Mouse (Mus musculus) kidney, postnatal 0 days (tissue): ENCODE measurements at regions not wholly inside any gene's neighbourhood (a gene's known extent, or its start where the extent isn't known, plus 50 kb on each side); places are given as distances from the start of the nearest gene placed in this dataset.
A peak's percentile ranks its signal among the peaks of the same experiment; 100 is the strongest.

ENCODE experiments used
- ATAC-seq: fragments of 200-750 bp; cut with Nextera tagmentation; replicated peaks from 2 replicates; pipeline ENCODE4 v1.8.0; 2017; ENCODE audit warnings: low read depth, moderate number of reproducible peaks, moderate TSS enrichment, moderate library complexity; ENCODE audit not compliant: low FRiP score
- DNase-seq: peaks from one replicate; pipeline ENCODE4 v3.0.0-alpha.2; 2016; ENCODE audit warnings: low spot score
- H3K27ac ChIP-seq: fragments of 300-500 bp; sonication (generic); 2 replicates; pipeline ENCODE4 v1.5.1; 2014; ENCODE audit warnings: mild to moderate bottlenecking
- H3K27me3 ChIP-seq: fragments of 300-500 bp; sonication (generic); 2 replicates; pipeline ENCODE4 v1.6.1; 2014; ENCODE audit warnings: low read length, mixed read lengths; ENCODE audit not compliant: insufficient read depth
- H3K36me3 ChIP-seq: fragments of 300-500 bp; sonication (generic); 2 replicates; pipeline ENCODE4 v1.6.1; 2014; ENCODE audit warnings: low read length, mixed read lengths; ENCODE audit not compliant: insufficient read depth
- H3K4me1 ChIP-seq: fragments of 300-500 bp; sonication (generic); replicated peaks from 2 replicates; pipeline ENCODE4 v1.6.1; 2014; ENCODE audit warnings: antibody characterized with exemption, low read length, mixed read lengths; ENCODE audit not compliant: insufficient read depth
- H3K4me2 ChIP-seq: fragments of 300-500 bp; sonication (generic); 2 replicates; pipeline ENCODE4 v1.6.1; 2014; ENCODE audit warnings: mild to moderate bottlenecking, low read length, moderate library complexity, mixed read lengths
- H3K4me3 ChIP-seq: fragments of 300-500 bp; sonication (generic); replicated peaks from 2 replicates; pipeline ENCODE4 v1.5.1; 2014; ENCODE audit warnings: low read depth, low read length
- H3K9ac ChIP-seq: fragments of 300-500 bp; sonication (generic); 2 replicates; pipeline ENCODE4 v1.6.1; 2014; ENCODE audit warnings: low read depth, low read length
- H3K9me3 ChIP-seq: fragments of 300-500 bp; sonication (generic); replicated peaks from 2 replicates; pipeline ENCODE4 v1.6.1; 2016; ENCODE audit warnings: low read length, inconsistent platforms, mixed read lengths
- CTCF ChIP-seq: IDR thresholded peaks from 2 replicates; pipeline ENCODE4 v1.5.1; 2016; ENCODE audit warnings: antibody characterized with exemption, low read depth, mild to moderate bottlenecking, moderate library complexity
- WGBS: fragments of 180-500 bp; shearing (Covaris S2); extraction: QIAGEN DNeasy Blood & Tissue Kit; methylation state at CpG from one replicate; pipeline ENCODE4 v1.1.7; 2014; 5-methylcytosine and 5-hydroxymethylcytosine counted together

DNA sequence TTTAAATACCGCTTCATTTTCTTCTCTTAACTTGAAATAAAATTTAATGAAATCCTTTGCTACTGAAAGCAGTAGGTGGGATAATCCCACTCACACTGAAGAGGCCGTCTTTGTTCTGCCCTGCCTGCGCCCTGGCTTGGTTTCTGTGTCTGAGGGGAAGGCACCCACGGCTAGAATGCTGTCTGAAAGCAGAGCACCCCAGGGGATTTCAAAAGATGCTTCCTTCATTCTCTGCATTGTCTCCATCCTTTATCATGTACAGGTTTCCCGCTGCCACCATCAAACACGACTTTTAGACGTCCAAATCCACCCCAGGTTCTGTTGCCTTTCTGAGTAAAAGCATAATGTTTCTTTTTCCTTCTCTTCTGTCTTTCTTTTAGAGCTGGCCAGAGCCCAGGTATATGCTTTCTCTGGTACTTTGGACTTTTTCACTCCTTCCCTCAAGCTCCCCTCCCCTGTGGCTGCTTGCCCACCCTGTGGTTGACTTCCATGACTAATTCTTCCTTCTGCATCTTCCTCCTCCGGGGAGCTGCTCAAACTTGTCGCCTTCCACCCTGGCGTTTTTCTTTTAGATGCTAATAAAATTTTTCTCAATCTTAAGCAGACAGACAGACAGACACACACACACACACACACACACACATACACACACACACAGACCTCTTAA, 370.2 kb upstream of the Hs6st1 start:
- Histone ChIP-seq H3K4me3 (no peak overlapping the region), H3K4me2 (no peak overlapping the region), H3K27ac (no peak overlapping the region), H3K27me3 (no peaks in the 10 kb centered on the region), H3K4me1 (no peaks in the 10 kb centered on the region), H3K9me3 (no peaks in the 10 kb centered on the region; the same call in 1 of the 2 replicates), H3K9ac (no peak overlapping the region), H3K36me3 (no peaks in the 10 kb centered on the region)
- no peak for TF ChIP-seq CTCF
- DNase-seq (no peak), ATAC-seq (no peak)
- WGBS = 35% methylated on average over 10 of the region's 10 CpGs

DNA sequence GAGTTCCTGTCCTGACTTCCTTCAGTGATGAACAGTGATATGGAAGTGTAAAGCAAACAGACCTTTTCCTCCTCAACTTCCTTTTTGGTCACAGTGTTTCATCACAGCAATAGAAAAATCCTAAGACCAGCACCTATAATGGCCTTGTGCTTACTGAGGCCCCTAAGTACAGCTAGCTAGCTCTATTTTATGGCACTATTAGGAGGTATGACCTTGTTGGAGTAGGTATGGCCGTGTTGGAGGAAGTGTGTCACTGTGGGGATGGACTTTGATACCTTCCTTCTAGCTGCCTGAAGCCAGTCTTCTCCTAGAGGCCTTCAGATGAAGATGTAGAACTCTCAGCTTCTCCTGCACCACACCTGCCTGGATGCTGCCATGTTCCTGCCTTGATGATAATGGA, 365.6 kb upstream of the Hs6st1 start:
- 33% methylated on average over 1 of the region's 1 CpGs for WGBS
- no peak for ATAC-seq
- Histone ChIP-seq H3K4me1 (no peaks in the 10 kb centered on the region), H3K27ac (no peak overlapping the region), H3K4me2 (no peak overlapping the region), H3K9ac (no peak overlapping the region), H3K4me3 (no peak overlapping the region), H3K36me3 (no peaks in the 10 kb centered on the region), H3K9me3 (no peaks in the 10 kb centered on the region; the same call in 1 of the 2 replicates), H3K27me3 (no peaks in the 10 kb centered on the region)
- DNase-seq = no peak
- TF ChIP-seq CTCF = no peak

DNA sequence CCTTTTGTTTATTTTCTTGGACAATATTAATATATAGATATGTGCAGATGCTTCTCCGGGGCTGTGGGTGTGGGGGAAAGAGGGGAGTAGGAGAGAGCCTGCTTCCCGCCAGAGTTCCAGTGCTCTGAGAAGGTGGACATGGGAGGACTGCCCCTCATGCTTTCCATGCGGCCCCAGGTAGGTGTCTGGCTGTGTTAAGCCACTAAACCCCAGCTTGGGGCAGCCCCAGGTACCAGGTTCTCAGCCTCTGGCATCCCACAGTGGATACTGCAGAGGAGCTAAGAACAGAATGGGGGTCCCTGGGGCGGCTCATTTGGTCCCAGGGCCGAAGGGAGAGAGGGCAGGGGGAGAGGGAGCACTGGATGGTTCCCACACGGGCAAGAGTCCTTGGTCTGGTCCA, 361.9 kb upstream of the Hs6st1 start:
- no peak overlapping the region for H3K27ac ChIP-seq
- ATAC-seq (no peak), DNase-seq (no peak)
- no peak overlapping the region for H3K4me3 ChIP-seq
- H3K9me3 ChIP-seq = no peaks in the 10 kb centered on the region
- no peak overlapping the region for H3K4me2 ChIP-seq
- H3K27me3 ChIP-seq = no peaks in the 10 kb centered on the region
- TF ChIP-seq CTCF = no peak
- 81% methylated on average over 6 of the region's 6 CpGs for WGBS
- no peak overlapping the region for H3K9ac ChIP-seq
- H3K4me1 ChIP-seq = no peaks in the 10 kb centered on the region
- H3K36me3 ChIP-seq = no peaks in the 10 kb centered on the region

DNA sequence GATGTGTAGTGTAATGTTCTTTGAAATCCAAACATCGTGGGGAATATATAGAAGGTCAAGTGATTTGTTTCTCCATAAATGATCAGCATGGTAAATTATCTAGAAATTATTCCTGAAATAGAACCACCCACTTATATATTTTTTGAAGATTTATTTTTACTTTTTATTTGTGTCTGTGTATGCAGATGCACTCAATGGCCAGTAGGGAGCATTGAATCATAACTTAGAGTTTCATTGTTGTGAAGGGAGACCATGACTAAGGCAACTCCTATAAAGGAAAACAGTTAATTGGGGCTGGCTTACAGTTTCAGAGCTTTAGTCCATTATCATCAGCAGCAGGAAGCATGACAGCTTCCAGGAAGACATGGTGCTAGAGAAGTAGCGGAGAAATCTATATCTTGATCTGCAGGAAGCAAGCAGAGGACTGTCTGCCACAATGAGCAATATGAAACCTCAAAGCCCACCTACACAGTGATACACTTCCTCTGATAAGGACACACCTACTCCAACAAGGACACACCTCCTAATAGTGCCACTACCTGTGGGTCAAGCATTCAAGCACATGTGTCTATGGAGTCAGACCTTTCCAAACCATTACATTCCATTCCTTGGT, 359.9 kb upstream of the Hs6st1 start:
- no peak overlapping the region for H3K9ac ChIP-seq
- DNase-seq = no peak
- no peak overlapping the region for H3K4me2 ChIP-seq
- no peaks in the 10 kb centered on the region for H3K36me3 ChIP-seq
- no peak for ATAC-seq
- H3K4me3 ChIP-seq = no peak overlapping the region
- H3K9me3 ChIP-seq = no peaks in the 10 kb centered on the region
- H3K4me1 ChIP-seq = no peaks in the 10 kb centered on the region
- 90% methylated on average over 2 of the region's 2 CpGs for WGBS
- H3K27ac ChIP-seq = no peak overlapping the region
- TF ChIP-seq CTCF = peak; percentile 23; the same call in 1 of the 2 replicates
- no peaks in the 10 kb centered on the region for H3K27me3 ChIP-seq

DNA sequence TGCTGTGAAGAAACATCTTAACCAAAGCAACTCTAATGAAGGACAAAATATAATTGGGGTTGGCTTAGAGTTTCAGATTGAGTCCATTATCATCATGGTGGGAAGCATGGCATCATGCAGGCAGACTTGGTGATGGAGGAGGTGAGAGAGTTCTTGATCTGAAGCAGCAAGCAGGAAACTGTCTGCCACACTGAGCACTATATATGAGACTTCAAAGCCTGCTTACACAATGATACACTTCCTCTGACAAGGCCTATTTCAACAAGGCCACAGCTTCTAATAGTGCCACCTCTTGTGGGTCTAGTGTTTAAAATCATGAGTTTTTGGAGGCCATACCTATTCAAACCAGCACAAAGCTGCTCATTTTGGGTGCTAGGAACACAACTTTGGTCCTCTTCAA, 359.0 kb upstream of the Hs6st1 start:
- Histone ChIP-seq H3K36me3 (no peaks in the 10 kb centered on the region), H3K4me2 (no peak overlapping the region), H3K9me3 (no peaks in the 10 kb centered on the region), H3K9ac (no peak overlapping the region), H3K27ac (no peak overlapping the region), H3K4me3 (no peak overlapping the region), H3K27me3 (no peaks in the 10 kb centered on the region), H3K4me1 (no peaks in the 10 kb centered on the region)
- TF ChIP-seq CTCF = no peak
- DNase-seq (no peak), ATAC-seq (no peak)

DNA sequence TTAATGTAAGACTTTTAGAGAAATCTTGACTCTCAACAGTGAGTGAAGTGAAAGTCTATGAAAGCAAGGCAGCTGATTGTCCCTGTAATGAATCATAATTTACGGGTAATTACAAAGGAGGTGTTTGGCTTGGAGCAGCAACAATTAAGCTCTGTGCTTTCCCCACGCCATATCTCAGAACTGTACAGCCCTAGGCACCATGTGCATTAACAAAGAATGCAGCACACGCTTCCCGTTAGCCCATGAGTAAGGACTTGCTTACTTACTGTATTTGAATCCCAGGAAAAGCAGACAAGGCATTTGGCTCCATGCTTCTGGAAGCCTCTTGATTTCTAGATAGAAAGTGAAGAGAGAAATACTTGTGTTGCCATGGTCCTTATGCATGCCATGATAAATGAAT, 354.2 kb upstream of the Hs6st1 start:
- no peaks in the 10 kb centered on the region; the same call in 1 of the 2 replicates for H3K4me1 ChIP-seq
- ATAC-seq = no peak
- WGBS = 60% methylated on average over 4 of the region's 4 CpGs

DNA sequence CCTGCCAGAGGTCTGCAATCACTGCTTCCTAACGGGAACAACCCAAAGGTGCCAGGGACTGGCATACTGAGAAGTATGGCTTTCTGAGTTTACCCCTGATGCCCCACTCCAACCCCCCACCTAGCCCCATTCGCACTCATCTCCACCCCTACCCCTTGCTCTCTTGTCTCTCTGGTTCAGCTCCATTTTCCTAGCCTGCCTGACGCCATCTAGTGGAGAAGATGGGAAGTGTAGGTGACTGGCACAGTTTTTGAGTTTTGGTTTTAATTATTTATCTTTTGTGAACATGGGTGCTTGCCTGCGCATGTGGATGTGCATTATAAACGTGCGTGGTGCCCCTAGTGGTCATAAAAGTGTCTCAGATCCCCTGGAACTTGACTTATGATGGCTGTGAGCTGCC, 352.3 kb upstream of the Hs6st1 start:
- Histone ChIP-seq H3K9me3 (peaks cover 4% of the 10 kb centered on the region; the same call in 1 of the 2 replicates), H3K27ac (no peak overlapping the region), H3K4me2 (no peak overlapping the region), H3K4me3 (no peak overlapping the region), H3K27me3 (no peaks in the 10 kb centered on the region), H3K36me3 (no peaks in the 10 kb centered on the region), H3K9ac (no peak overlapping the region), H3K4me1 (no peaks in the 10 kb centered on the region; the same call in 1 of the 2 replicates)
- ATAC-seq (no peak), DNase-seq (no peak)
- 63% methylated on average over 6 of the region's 6 CpGs for WGBS
- TF ChIP-seq CTCF = peak; percentile 39

More for the DNA sequence above, 354.2 kb upstream of the Hs6st1 start:
- no peak for TF ChIP-seq CTCF
- Histone ChIP-seq H3K36me3 (no peaks in the 10 kb centered on the region), H3K4me2 (no peak overlapping the region), H3K27ac (no peak overlapping the region), H3K4me3 (no peak overlapping the region), H3K9me3 (peaks cover 4% of the 10 kb centered on the region; the same call in 1 of the 2 replicates), H3K9ac (no peak overlapping the region), H3K27me3 (no peaks in the 10 kb centered on the region)
- no peak for DNase-seq
